In the genomic region with DNA sequence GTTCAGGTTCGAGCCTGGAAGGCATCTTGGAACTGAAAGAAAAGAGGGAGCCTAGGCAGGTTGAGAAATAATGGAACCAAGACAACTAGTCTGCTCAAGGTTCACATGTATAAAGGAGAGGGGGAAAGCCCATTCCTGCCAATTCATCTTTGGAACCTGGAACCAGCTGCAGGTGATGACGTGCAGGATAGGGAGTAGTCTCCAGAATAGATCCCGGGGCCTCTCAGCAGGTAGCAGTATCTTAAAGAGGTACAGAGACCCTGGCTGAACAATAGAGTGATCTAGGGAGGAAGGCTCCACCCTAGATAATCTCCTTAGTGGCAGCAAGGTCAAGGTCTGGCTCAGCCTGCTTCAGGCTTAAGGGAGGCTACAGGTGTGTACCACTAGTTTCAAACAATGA, we compare ENCODE assay signal across 14 mouse cellular contexts. TPM values are rescaled to one million over a fixed set of nuclear protein-coding genes. Genes with fewer than 3 reads are reported as not detected.
"Had no signal": no experiment of that assay in that cellular context is flagged by ENCODE, and none has a peak within 500 bp of the region (broad histone marks: within the 10 kb centered on the region; RNA-seq: fewer than 3 reads in every experiment).

No protein-coding gene starts in this region.

RNA-seq across cellular contexts. Expression of a gene that starts 8.3 kb away (rescaled TPM):
- polyA plus RNA-seq: lung, embryonic 14.5 days; lung, embryonic 16.5 days; midbrain, embryonic 10.5 days; midbrain, embryonic 12.5 days; midbrain, embryonic 14.5 days; midbrain, embryonic 16.5 days; myocyte; neural tube, embryonic 11.5 days; neural tube, embryonic 13.5 days; neural tube, embryonic 15.5 days; small intestine, adult 2 months; stomach, embryonic 14.5 days; stomach, embryonic 16.5 days; thymus, postnatal 0 days had no signal
